Mouse (Mus musculus): ENCODE measurements around the gene Stra6. TPM values are rescaled to one million over a fixed set of nuclear protein-coding genes. Genes with fewer than 3 reads are reported as not detected.

Gene Stra6
- total RNA-seq, 1 experiment = 4.5 TPM

GRCm38 (mm10) chr9:58130909-58131308 is 67.3 kb downstream of the Stra6 start:
- Histone ChIP-seq H3K9ac (ENCODE audit: insufficient read depth, low read depth, low read length, poor library complexity, severe bottlenecking) (no peak overlapping the region), H3K27ac (ENCODE audit: insufficient read depth, low read depth, low read length, poor library complexity, severe bottlenecking) (no peak overlapping the region), H3K4me1 (ENCODE audit: control insufficient read depth in 2 of 2, insufficient read depth in 2 of 2, low read length in 2 of 2, poor library complexity in 1 of 2) (peaks cover 0 to 18% of the 10 kb centered on the region in 2 experiments; a peak in 2 of 4 replicates), H3K4me3 (ENCODE audit: insufficient read depth in 1 of 2, low read depth in 1 of 2, low read length in 2 of 2, poor library complexity in 1 of 2, severe bottlenecking in 1 of 2) (no peak overlapping the region), H3K36me3 (ENCODE audit: control insufficient read depth, insufficient read depth, low read length, poor library complexity, severe bottlenecking) (no peaks in the 10 kb centered on the region), H3K9me3 (ENCODE audit: control insufficient read depth, insufficient read depth, low read depth, low read length) (no peaks in the 10 kb centered on the region)
- in situ Hi-C loops (cut with MboI; ENCODE audit: low sequenced_read_pairs in 2 of 2, unreplicated experiment in 2 of 2) = no loop called here
- TF ChIP-seq CHD2 (IDR thresholded peaks at IDR 0.05; ENCODE audit: low read depth, low read length) (no peak), MAFK (IDR thresholded peaks at IDR 0.05; ENCODE audit: insufficient read depth, low read depth, low read length) (no peak), ZNF384 (IDR thresholded peaks at IDR 0.05; ENCODE audit: low read depth, low read length) (no peak), ZC3H11A (IDR thresholded peaks at IDR 0.05; ENCODE audit: borderline replicate concordance, low read depth, low read length) (no peak), HCFC1 (IDR thresholded peaks at IDR 0.05; ENCODE audit: borderline replicate concordance, insufficient read depth, low read length) (no peak)
- DNase-seq (ENCODE audit: low read depth, low spot score) = no peak

- Histone ChIP-seq H3K36me3 (ENCODE audit: control insufficient read depth, insufficient read depth, low read length, poor library complexity, severe bottlenecking) (no peaks in the 10 kb centered on the region), H3K4me1 (ENCODE audit: control insufficient read depth in 2 of 2, insufficient read depth in 2 of 2, low read length in 2 of 2, poor library complexity in 1 of 2) (peaks cover under 1 to 22% of the 10 kb centered on the region in 2 experiments; a peak in 2 of 4 replicates), H3K4me3 (ENCODE audit: insufficient read depth in 1 of 2, low read depth in 1 of 2, low read length in 2 of 2, poor library complexity in 1 of 2, severe bottlenecking in 1 of 2) (no peak overlapping the region), H3K27ac (ENCODE audit: insufficient read depth, low read depth, low read length, poor library complexity, severe bottlenecking) (no peak overlapping the region), H3K9me3 (ENCODE audit: control insufficient read depth, insufficient read depth, low read depth, low read length) (no peaks in the 10 kb centered on the region), H3K9ac (ENCODE audit: insufficient read depth, low read depth, low read length, poor library complexity, severe bottlenecking) (no peak overlapping the region)
- in situ Hi-C loops (cut with MboI; ENCODE audit: low sequenced_read_pairs in 2 of 2, unreplicated experiment in 2 of 2) = no loop called here
- DNase-seq (ENCODE audit: low read depth, low spot score) = no peak
- TF ChIP-seq CHD2 (IDR thresholded peaks at IDR 0.05; ENCODE audit: low read depth, low read length) (no peak), HCFC1 (IDR thresholded peaks at IDR 0.05; ENCODE audit: borderline replicate concordance, insufficient read depth, low read length) (no peak), MAFK (IDR thresholded peaks at IDR 0.05; ENCODE audit: insufficient read depth, low read depth, low read length) (no peak), ZNF384 (IDR thresholded peaks at IDR 0.05; ENCODE audit: low read depth, low read length) (no peak), ZC3H11A (IDR thresholded peaks at IDR 0.05; ENCODE audit: borderline replicate concordance, low read depth, low read length) (no peak)
Observed at GRCm38 (mm10) chr9:58131735-58132134, 68.1 kb downstream of the Stra6 start.

GRCm38 (mm10) chr9:58133893-58134884 is 70.6 kb downstream of the Stra6 start:
- H3K9ac ChIP-seq (ENCODE audit: insufficient read depth, low read depth, low read length, poor library complexity, severe bottlenecking) = no peak overlapping the region
- H3K27ac ChIP-seq (ENCODE audit: insufficient read depth, low read depth, low read length, poor library complexity, severe bottlenecking) = no peak overlapping the region
- no peaks in the 10 kb centered on the region for H3K36me3 ChIP-seq (ENCODE audit: control insufficient read depth, insufficient read depth, low read length, poor library complexity, severe bottlenecking)
- DNase-seq (ENCODE audit: low read depth, low spot score) = no peak
- H3K4me3 ChIP-seq (ENCODE audit: insufficient read depth in 1 of 2, low read depth in 1 of 2, low read length in 2 of 2, poor library complexity in 1 of 2, severe bottlenecking in 1 of 2) = no peak overlapping the region
- in situ Hi-C loops (cut with MboI; ENCODE audit: low sequenced_read_pairs in 2 of 2, unreplicated experiment in 2 of 2) = no loop called here
- peaks cover 2 to 16% of the 10 kb centered on the region in 2 experiments; a peak in 2 of 4 replicates for H3K4me1 ChIP-seq (ENCODE audit: control insufficient read depth in 2 of 2, insufficient read depth in 2 of 2, low read length in 2 of 2, poor library complexity in 1 of 2)
- no peak for TF ChIP-seq HCFC1 (IDR thresholded peaks at IDR 0.05; ENCODE audit: borderline replicate concordance, insufficient read depth, low read length)
- no peak for TF ChIP-seq ZNF384 (IDR thresholded peaks at IDR 0.05; ENCODE audit: low read depth, low read length)
- TF ChIP-seq CHD2 (IDR thresholded peaks at IDR 0.05; ENCODE audit: low read depth, low read length) = no peak
- TF ChIP-seq MAFK (IDR thresholded peaks at IDR 0.05; ENCODE audit: insufficient read depth, low read depth, low read length) = no peak
- no peak for TF ChIP-seq ZC3H11A (IDR thresholded peaks at IDR 0.05; ENCODE audit: borderline replicate concordance, low read depth, low read length)
- no peaks in the 10 kb centered on the region for H3K9me3 ChIP-seq (ENCODE audit: control insufficient read depth, insufficient read depth, low read depth, low read length)

- H3K4me3 ChIP-seq (ENCODE audit: insufficient read depth in 1 of 2, low read depth in 1 of 2, low read length in 2 of 2, poor library complexity in 1 of 2, severe bottlenecking in 1 of 2) = no peak overlapping the region
- no peaks in the 10 kb centered on the region for H3K9me3 ChIP-seq (ENCODE audit: control insufficient read depth, insufficient read depth, low read depth, low read length)
- in situ Hi-C loops (cut with MboI; ENCODE audit: low sequenced_read_pairs in 2 of 2, unreplicated experiment in 2 of 2) = no loop called here
- no peaks in the 10 kb centered on the region for H3K36me3 ChIP-seq (ENCODE audit: control insufficient read depth, insufficient read depth, low read length, poor library complexity, severe bottlenecking)
- H3K4me1 ChIP-seq (ENCODE audit: control insufficient read depth in 2 of 2, insufficient read depth in 2 of 2, low read length in 2 of 2, poor library complexity in 1 of 2) = peaks cover 2 to 14% of the 10 kb centered on the region in 2 experiments; a peak in 2 of 4 replicates
- TF ChIP-seq MAFK (IDR thresholded peaks at IDR 0.05; ENCODE audit: insufficient read depth, low read depth, low read length) (no peak), ZC3H11A (IDR thresholded peaks at IDR 0.05; ENCODE audit: borderline replicate concordance, low read depth, low read length) (no peak), ZNF384 (IDR thresholded peaks at IDR 0.05; ENCODE audit: low read depth, low read length) (no peak), HCFC1 (IDR thresholded peaks at IDR 0.05; ENCODE audit: borderline replicate concordance, insufficient read depth, low read length) (no peak), CHD2 (IDR thresholded peaks at IDR 0.05; ENCODE audit: low read depth, low read length) (no peak)
- H3K9ac ChIP-seq (ENCODE audit: insufficient read depth, low read depth, low read length, poor library complexity, severe bottlenecking) = no peak overlapping the region
- H3K27ac ChIP-seq (ENCODE audit: insufficient read depth, low read depth, low read length, poor library complexity, severe bottlenecking) = no peak overlapping the region
- no peak for DNase-seq (ENCODE audit: low read depth, low spot score)
Observed at GRCm38 (mm10) chr9:58134906-58135305, 71.3 kb downstream of the Stra6 start.

Data from ES-E14 (cell line).